Mouse (Mus musculus) small intestine, adult 2 months (tissue): ENCODE measurements around the gene Dock9.

Experiments
- CTCF ChIP-seq: fragments of 200-500 bp; IDR thresholded peaks from 2 replicates; pipeline ENCODE4 v1.5.1; 2012; ENCODE audit warnings: low read depth, mild to moderate bottlenecking, control low read depth, inconsistent platforms, low read length, moderate library complexity, mixed read lengths; ENCODE audit not compliant: insufficient replicate concordance, insufficient read length; ENCODE audit errors: extremely low read depth
- POLR2A ChIP-seq: fragments of 200-500 bp; IDR thresholded peaks from 2 replicates; pipeline ENCODE4 v1.6.1; 2012; ENCODE audit warnings: low read depth, mild to moderate bottlenecking, control low read depth, inconsistent platforms, low read length, moderate library complexity

- no peak for TF ChIP-seq POLR2A
- no peak for TF ChIP-seq CTCF
Measured at GRCm38 (mm10) chr14:121825521-121826445, 28.1 kb upstream of the Dock9 start.
